Mouse (Mus musculus) spleen, adult 18-20 months (tissue): ENCODE data around the gene Yipf2.
"Not testable (repeated sequence)": the region's sequence is repeated elsewhere in the genome, so short reads cannot be mapped to it uniquely, and the experiment has no call there.

Experiments
- DNase-seq, 2 experiments: peaks; one replicate each; pipeline ENCODE4 v3.0.0; 2022; ENCODE audit warnings: mixed read lengths in 2 of 2

Gene Yipf2

DNA sequence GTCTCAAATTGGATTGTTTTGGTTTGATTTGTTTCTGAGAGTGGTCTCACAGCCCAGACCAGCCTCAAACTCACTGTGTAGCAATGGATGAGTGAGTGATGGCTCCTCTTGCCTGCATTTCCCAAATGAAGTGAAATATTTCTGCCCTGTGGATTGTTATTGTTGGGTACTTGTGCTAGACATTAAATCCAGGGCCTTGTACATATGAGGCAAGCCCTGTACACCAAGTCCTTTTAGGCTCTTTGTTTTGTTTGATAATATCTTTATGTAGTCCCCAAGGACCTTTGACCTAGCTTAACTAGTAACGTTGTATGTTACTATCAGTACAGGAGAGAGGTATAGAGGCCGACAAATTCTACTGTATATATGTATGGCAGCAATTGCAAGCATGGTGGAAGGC lies 2.2 kb upstream of the Yipf2 start:
- DNase-seq, result no peak

DNA sequence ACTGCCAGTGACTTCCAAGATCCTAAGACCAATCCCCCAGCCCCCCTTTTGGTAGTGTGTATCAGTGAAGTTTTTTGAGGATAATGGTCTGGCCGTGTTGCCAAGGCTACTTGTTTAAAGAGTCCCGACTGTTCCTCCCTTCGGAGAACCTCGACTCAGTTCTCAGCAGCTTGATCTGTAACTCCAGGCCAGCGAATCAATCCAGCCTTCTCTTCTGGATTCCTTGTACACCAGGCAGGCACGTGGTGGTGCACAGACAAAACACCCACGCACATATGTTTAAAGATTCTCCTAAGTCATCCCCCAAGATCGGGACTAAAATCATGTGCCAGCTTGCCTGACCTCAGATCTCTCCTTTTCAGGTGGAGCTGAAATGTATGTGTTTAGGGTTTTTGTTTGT lies 1.7 kb upstream of the Yipf2 start:
- not testable (repeated sequence) for DNase-seq

DNA sequence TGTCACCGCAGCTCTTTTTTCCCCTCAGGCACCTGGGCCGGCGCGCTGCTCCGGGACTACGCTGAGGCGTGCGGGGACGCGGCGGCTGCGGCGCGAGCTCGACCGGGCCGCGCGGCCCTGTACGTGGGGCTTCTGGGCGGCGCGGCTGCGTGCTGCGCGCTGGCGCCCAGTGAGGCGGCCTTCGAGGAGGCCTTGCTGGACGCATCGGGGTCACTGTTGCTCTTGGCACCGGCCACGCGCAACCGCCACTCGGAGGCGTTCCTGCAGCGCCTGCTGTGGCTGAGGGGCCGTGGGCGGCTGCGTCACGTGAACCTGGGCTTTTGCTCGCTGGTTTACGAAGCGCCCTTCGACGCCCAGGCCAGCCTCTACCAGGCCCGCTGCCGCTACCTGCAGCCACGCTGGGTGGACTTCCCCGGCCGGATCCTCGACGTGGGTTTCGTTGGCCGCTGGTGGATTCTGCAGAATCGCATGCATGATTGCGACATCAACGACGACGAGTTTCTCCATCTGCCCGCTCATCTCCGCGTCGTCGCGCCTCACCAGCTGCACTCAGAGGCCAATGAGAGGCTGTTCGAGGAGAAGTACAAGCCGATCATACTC lies 594 bp upstream of the Yipf2 start:
- DNase-seq, result peak; percentile 25 to 39

DNA sequence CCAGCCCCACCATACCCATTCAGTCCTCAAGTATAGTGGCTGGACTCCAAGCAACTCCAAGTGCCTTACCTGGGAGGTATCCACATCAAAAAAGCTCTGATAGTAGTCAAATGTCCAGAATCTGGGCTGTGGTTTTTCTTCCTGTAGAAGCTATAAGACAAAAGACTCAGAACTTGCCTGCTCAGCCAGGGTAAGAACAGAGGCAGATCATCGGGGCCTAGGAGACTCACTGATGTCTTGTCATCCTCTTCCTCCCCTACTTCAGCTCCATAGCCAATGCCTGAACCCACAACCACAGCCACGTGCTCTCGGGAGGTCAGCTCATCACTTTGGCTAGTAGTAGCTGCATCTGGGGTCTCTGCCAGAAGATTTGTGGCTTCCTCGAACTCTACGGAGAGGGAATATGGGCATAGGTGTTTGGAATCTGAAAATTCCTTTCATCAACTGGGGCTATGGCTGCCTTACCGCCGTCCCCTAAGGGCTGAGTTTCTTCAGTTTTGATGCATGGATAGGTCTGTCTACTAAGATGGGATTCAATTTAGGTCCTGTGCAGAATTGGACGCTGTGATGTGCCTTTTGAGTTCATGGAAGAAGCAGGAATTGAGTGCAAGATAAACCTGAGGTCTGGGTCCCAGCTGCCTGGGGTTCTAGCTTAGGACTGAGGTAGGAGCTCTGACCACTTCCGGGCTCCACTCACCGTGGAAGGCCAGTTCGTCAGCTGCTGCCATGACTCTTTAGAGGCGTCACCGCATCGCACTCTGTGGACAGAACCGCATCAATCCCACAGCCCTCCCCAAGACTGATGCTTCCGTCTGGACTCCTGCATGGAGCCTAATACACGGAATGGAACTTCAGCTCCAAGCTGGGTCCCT lies 561 bp downstream of the Yipf2 start:
- DNase-seq, result no peak

DNA sequence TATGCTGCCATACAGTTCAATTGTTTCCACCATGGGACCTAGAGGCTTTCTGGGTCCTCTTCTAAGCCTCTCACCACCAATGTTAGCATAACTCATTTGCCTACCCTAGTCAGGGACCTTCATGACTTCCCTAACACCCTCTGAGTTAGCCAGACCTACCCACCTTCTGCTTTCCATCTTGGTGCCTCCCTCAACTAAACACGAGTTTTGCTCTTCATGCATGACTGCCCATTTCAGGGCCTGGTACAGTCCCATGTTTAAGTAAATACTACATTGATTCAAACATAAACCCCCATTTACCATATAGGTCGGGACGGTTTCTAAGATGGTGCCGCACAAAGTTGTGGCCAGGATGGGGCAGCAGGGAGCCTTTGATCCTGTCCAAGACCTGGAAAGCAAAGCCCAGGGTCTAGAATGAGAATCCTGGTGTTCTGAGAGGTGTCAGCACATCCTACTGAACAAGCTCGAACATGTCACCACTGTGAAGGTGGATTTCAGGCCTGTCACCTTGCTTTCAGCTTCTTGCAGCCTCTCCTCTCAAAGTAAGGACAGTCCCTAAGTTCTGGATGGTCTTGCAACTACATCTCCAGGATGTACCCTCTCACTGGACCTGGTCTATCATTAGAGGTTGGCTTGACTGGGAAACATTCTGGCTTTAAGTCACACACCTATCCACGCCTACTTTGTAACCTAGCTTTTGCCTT lies 1.3 kb downstream of the Yipf2 start:
- DNase-seq, result no peak

GRCm38 (mm10) chr9:21589538-21589937 lies 3.1 kb downstream of the Yipf2 start:
- no peak for DNase-seq

GRCm38 (mm10) chr9:21588350-21588749 lies 4.3 kb downstream of the Yipf2 start:
- DNase-seq, result no peak

DNA sequence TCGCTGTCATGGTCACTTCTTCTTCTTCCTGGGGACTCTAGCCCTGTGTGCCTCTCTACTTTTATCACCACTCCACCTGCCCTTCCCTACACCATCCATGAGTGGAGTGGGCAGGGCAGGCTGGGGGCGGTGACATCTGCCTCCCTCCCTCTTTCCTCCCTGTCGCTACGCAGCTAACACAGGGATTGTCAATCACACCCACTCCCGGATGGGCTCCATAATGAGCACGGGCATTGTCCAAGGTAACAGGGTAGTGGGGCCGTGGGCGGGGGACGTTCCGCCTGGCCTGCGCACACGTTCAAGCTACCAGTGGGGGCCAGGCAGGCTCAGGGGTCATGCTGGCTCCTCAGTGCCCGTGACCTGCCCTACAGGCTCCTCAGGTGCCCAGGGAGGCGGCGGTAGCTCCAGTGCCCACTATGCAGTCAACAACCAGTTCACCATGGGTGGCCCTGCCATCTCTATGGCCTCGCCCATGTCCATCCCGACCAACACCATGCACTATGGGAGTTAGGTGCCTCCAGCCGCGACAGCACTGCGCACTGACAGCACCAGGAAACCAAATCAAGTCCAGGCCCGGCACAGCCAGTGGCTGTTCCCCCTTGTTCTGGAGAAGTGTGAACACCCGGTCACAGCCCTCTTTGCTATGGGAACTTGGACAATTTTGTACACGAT lies 4.8 kb downstream of the Yipf2 start:
- DNase-seq, result no peak

GRCm38 (mm10) chr9:21585401-21585800 lies 7.2 kb downstream of the Yipf2 start:
- no peak for DNase-seq

DNA sequence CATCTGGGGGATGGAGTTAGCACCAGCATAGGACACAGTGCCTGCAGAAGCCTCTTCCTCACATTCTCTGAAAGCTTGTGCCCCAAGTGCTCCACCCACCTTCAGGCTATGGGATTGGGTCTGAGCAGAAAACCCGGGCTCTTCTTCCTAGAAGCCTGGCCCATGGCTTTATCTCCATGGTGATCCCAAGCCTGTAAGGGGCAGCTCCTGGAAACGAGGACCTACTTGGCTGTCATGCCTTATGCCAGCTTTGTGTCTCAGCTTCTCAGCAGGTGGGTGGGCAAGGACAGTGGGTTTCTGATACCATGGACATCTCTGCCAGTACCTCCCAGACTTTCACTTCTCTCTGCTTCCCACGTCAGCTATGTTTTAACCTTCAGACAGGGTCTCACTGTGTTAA lies 14.4 kb downstream of the Yipf2 start:
- no peak for DNase-seq

DNA sequence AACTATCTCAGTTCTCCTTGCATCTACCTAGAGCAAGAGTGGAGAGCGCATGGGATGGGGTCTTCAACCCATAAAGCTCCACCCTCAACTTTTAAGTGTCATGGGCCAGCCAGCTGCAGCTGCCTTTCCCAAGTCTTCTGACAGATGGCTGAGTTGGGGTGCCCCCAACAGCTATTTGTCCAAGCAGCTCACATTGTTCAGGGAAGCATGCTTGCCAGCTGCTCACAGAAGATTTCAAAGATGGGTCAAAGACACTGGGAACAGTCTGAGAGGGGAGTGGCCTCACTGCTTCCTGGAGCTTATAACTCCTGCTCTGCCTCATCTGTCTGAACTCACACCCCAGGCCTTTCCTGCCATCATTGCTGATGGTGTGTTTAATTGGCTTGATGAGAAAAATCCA lies 16.3 kb downstream of the Yipf2 start:
- DNase-seq, result no peak

GRCm38 (mm10) chr9:21575253-21575652 lies 17.4 kb downstream of the Yipf2 start:
- no peak for DNase-seq

GRCm38 (mm10) chr9:21574012-21574801 lies 18.4 kb downstream of the Yipf2 start:
- DNase-seq, result no peak

DNA sequence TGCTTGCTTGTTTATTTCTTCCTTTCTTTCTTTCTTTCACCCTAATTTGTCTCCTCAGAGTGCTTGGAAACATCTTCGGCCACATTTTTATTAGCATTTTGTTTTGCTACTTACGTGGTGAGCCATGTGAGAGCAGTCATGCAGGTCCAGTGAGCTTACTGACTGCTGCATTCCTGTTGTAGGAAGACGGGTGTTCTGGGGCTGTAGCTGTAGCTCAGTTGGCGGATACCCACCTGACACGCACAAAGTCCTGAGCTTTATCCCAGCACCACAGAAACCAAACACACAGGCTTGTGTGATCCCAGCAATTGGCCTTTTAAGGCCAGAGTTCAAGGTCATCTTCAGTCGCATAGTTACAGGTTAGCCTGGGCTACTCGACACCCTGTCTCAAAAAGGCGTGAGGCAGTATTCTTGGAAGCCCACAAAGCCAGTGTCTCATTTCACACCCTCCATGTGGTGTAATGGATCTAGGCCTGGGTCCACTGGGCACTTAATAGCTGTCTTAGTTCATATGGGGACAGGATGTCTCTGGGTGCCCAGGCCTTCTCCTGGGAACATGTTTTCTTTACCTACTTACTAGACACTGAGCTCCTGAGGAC lies 23.9 kb downstream of the Yipf2 start:
- DNase-seq, result no peak

GRCm38 (mm10) chr9:21567051-21567450 lies 25.6 kb downstream of the Yipf2 start:
- DNase-seq, result no peak

- DNase-seq, result no peak
Observed at GRCm38 (mm10) chr9:21566538-21566937, 26.1 kb downstream of the Yipf2 start.

DNA sequence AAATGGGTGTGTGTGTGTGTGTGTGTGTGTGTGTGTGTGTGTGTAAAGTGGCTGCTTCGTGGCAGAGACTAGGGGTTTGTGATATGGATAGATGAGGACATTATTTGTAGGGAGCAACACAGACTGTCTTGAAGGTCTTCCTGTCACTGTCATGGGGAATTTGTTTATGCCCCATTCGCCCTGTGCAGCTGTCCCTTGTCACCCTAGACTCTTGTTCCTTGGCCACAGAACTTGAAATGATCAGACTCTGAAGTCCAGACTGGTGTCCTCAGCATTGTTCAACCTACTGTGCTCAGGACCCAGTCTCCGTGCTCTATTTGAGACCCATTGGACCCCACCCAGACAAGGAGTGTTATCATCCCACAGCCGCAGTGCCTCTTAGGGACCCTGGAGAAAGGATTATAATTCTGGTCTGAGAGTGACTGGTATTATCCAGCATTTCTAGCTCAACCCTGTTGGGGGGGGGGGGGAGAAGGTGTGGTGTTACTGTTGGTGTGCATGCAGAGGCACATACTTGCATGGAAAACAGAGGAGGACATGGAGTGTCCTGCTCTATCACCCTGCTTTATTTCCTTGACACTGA lies 27.5 kb downstream of the Yipf2 start:
- no peak for DNase-seq

DNA sequence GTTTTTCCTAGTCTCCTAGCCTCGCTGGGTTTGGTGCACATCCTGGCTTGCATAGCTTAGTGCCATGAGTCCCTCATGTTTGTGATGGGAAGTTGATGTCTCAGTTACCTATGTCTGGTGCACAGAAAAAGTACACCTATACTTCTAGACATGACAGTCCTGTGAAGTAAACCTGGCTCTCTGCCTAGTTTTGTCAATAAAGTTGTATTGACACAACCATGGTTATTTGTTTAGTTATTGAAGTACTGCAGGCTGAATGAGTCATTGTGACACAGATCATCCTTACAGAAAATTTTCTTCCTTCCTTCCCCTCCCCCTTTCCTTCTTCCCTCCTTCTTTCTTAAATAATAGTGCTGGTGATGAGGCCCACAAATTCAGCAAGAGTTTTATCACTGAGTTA lies 28.2 kb downstream of the Yipf2 start:
- no peak for DNase-seq

- DNase-seq, result no peak
Observed at GRCm38 (mm10) chr9:21559151-21559550, 33.5 kb downstream of the Yipf2 start.

DNA sequence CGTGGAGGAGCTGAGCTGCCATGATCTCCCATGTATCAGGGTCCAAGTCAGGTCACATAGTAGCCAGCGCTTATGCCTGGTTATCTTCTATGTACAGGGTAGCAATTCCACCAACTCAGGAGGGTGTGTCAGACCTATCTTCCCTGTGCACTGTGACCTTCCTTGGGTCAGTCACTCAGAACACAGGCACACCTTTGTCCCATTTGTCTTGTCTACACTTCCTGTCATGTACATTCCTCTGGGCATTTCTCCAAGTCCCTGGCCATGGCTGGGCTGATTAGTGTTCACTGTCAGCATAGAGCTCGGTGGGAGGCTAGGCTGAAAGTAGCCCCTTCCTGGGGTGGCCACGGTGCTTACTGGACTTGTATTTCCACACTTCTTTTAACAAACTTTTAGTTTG lies 34.3 kb downstream of the Yipf2 start:
- no peak for DNase-seq

- no peak for DNase-seq
Observed at GRCm38 (mm10) chr9:21557556-21557955, 35.1 kb downstream of the Yipf2 start.

GRCm38 (mm10) chr9:21556996-21557395 lies 35.6 kb downstream of the Yipf2 start:
- DNase-seq, result no peak
